Mouse (Mus musculus): ENCODE results near the gene Ankzf1. TPM values are rescaled to one million over a fixed set of nuclear protein-coding genes. Genes with fewer than 3 reads are reported as not detected.

The Ankzf1 gene
- polyA plus RNA-seq, 1 experiment = 11.4 TPM

DNA sequence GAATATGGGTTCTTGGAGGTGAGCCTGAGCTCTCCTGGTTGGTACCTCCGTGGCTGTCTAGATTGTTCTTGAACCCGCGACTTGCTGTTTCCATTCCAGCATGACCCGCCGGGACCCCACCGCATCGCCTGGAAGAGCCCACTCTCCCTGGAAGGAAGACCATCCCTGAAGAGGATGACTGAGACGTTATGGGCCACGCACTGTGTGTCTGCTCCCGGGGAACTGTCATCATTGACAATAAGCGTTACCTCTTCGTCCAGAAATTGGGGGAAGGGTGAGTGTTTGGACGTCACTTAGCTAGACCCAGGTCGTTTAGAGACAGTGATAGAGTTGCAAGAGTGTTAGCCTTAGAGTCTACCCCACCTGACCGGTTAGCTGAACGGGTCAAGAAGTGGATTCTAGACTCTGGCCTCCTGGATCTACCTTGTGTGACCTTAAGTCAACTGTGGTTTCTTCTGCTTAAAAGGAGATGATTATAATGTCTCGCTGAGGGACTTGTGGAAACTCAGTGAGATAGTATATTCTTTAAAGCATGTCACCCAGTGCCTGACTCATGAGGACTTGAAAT, 19.3 kb downstream of the Ankzf1 start:
- peaks cover 30% of the 10 kb centered on the region for H3K79me2 ChIP-seq (ENCODE audit: control insufficient read depth, insufficient read depth)
- TF ChIP-seq E2F4 (IDR thresholded peaks at IDR 0.05; ENCODE audit: insufficient read depth) (no peak), POLR2AphosphoS2 (IDR thresholded peaks at IDR 0.05; ENCODE audit: insufficient read length, low read depth) (peak; percentile 56)
- H3K36me3 ChIP-seq (ENCODE audit: control insufficient read depth, insufficient read depth) = peaks cover 22% of the 10 kb centered on the region
- H3K4me2 ChIP-seq (ENCODE audit: low read depth) = peak overlapping the region; percentile 94
- H3K4me3 ChIP-seq = peak overlapping the region; percentile 88
- peak overlapping the region; percentile 64 for H3ac ChIP-seq (ENCODE audit: control insufficient read depth, insufficient read length)
- H3K27me3 ChIP-seq (ENCODE audit: control insufficient read depth, insufficient read depth, insufficient read length) = no peaks in the 10 kb centered on the region

DNA sequence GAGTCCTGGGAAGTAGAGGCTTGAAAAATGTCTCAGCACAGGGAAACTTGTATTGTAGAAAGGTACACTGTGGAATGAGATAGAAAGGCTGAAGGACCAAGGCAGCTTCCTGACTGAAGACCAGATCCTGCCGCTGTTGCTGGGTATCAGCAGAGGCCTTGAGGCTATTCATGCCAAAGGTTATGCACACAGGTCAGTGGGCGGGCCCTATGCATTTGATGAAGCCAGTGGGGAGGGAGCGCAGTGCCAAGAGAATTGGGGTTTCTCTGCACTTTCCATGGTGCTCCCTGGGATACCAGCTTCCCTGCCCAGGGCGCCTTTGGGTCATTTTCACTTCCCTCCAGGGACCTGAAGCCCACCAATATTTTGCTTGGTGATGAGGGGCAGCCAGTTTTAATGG, 20.6 kb downstream of the Ankzf1 start:
- TF ChIP-seq POLR2AphosphoS2 (IDR thresholded peaks at IDR 0.05; ENCODE audit: insufficient read length, low read depth) = peak; percentile 21
- no peak for TF ChIP-seq MAX (IDR thresholded peaks at IDR 0.05; ENCODE audit: low read depth)
- TF ChIP-seq USF1 (IDR thresholded peaks at IDR 0.05; ENCODE audit: low read depth) = no peak
- Histone ChIP-seq H3K79me2 (ENCODE audit: control insufficient read depth, insufficient read depth) (peaks cover 40% of the 10 kb centered on the region), H3K4me3 (peak overlapping the region; percentile 88), H3K36me3 (ENCODE audit: control insufficient read depth, insufficient read depth) (peaks cover 22% of the 10 kb centered on the region), H3K4me2 (ENCODE audit: low read depth) (peak overlapping the region; percentile 94), H3ac (ENCODE audit: control insufficient read depth, insufficient read length) (no peak overlapping the region), H3K27me3 (ENCODE audit: control insufficient read depth, insufficient read depth, insufficient read length) (no peaks in the 10 kb centered on the region)

DNA sequence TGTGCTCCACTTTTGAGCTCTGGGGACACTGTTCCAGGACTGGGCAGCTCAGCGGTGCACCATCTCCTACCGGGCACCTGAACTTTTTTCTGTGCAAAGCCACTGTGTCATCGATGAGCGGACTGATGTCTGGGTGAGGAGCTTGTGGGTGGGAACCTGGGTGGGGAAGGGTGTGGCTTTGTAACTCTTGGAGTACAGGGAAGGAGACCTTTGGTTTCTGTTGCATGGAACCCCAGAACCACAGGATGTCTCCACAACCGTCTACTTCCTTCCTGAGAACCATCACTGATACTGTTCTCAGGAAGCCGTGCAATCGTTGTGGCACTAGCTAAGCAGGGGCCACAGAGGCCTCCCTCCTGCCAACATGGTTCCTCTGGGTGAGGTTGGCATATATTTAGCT, 21.1 kb downstream of the Ankzf1 start:
- H3K36me3 ChIP-seq (ENCODE audit: control insufficient read depth, insufficient read depth) = peaks cover 22% of the 10 kb centered on the region
- TF ChIP-seq USF1 (IDR thresholded peaks at IDR 0.05; ENCODE audit: low read depth) (no peak), POLR2A (IDR thresholded peaks at IDR 0.05; ENCODE audit: insufficient read length, low read depth) (no peak), POLR2AphosphoS2 (IDR thresholded peaks at IDR 0.05; ENCODE audit: insufficient read length, low read depth) (no peak), TCF3 (IDR thresholded peaks at IDR 0.05; ENCODE audit: insufficient read length, low read depth) (no peak), TCF12 (IDR thresholded peaks at IDR 0.05; ENCODE audit: insufficient read depth, poor library complexity, severe bottlenecking) (no peak)
- no peak overlapping the region for H3K4me2 ChIP-seq (ENCODE audit: low read depth)
- no peaks in the 10 kb centered on the region for H3K27me3 ChIP-seq (ENCODE audit: control insufficient read depth, insufficient read depth, insufficient read length)
- no peak overlapping the region for H3K4me3 ChIP-seq
- H3K79me2 ChIP-seq (ENCODE audit: control insufficient read depth, insufficient read depth) = peaks cover 46% of the 10 kb centered on the region
- H3ac ChIP-seq (ENCODE audit: control insufficient read depth, insufficient read length) = no peak overlapping the region

DNA sequence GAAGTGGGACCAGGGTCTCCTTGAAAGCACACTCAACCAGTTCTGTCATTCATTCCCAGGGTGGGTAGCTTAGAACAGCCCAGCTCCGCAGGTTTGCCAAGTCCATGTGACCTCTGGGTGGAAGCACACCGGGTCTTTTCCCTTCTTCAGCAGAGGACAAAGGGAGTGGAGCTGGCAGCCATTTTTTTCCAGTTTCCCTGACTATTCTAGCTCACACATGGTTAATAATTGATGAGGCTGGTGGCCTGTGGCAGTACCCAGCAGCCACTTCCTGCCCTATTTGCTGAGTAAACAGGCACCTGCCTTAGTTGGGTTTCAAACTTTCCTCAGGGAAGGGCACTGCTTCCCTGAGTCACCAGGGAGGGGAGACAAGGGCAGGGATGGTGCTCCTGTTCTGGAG, 22.5 kb downstream of the Ankzf1 start:
- H3K4me3 ChIP-seq = no peak overlapping the region
- TF ChIP-seq POLR2AphosphoS2 (IDR thresholded peaks at IDR 0.05; ENCODE audit: insufficient read length, low read depth) (peak; percentile 5), SRF (IDR thresholded peaks at IDR 0.05; ENCODE audit: control insufficient read depth, insufficient read length, low read depth) (no peak)
- peak overlapping the region; percentile 95 for H3K4me2 ChIP-seq (ENCODE audit: low read depth)
- no peaks in the 10 kb centered on the region for H3K27me3 ChIP-seq (ENCODE audit: control insufficient read depth, insufficient read depth, insufficient read length)
- peaks cover 22% of the 10 kb centered on the region for H3K36me3 ChIP-seq (ENCODE audit: control insufficient read depth, insufficient read depth)
- peaks cover 46% of the 10 kb centered on the region for H3K79me2 ChIP-seq (ENCODE audit: control insufficient read depth, insufficient read depth)
- no peak overlapping the region for H3ac ChIP-seq (ENCODE audit: control insufficient read depth, insufficient read length)

DNA sequence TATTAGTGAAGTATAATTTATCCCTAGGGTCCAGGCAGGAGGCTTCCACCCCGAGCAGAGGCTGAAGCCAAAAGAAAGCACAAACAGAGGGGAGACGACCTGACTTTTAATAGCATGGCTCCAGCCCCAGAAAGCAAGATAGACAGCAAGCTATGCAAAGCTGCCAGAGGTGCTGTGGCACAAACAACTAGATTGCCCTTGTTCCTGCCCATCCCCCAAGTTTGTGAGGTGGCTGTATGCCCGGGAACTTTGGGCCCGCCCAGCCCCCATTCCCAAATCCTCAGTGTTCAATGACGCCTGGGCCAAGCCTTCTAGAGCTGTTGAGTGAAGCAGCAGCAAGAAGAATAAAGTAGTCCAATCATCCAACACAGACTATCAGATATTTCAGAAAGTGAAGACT, 22.9 kb downstream of the Ankzf1 start:
- Histone ChIP-seq H3K27me3 (ENCODE audit: control insufficient read depth, insufficient read depth, insufficient read length) (no peaks in the 10 kb centered on the region), H3K4me3 (no peak overlapping the region), H3K79me2 (ENCODE audit: control insufficient read depth, insufficient read depth) (peaks cover 46% of the 10 kb centered on the region), H3K4me2 (ENCODE audit: low read depth) (peak overlapping the region; percentile 95), H3K36me3 (ENCODE audit: control insufficient read depth, insufficient read depth) (peaks cover 22% of the 10 kb centered on the region), H3ac (ENCODE audit: control insufficient read depth, insufficient read length) (no peak overlapping the region)
- no peak for TF ChIP-seq POLR2AphosphoS2 (IDR thresholded peaks at IDR 0.05; ENCODE audit: insufficient read length, low read depth)
- TF ChIP-seq MYOG (IDR thresholded peaks at IDR 0.05; ENCODE audit: control insufficient read depth in 1 of 3, insufficient read depth in 1 of 3, insufficient read length in 2 of 3, low read depth in 2 of 3) = no peak
- no peak for TF ChIP-seq CEBPB (IDR thresholded peaks at IDR 0.05; ENCODE audit: insufficient read depth, poor library complexity, severe bottlenecking)
- TF ChIP-seq REST (IDR thresholded peaks at IDR 0.05; ENCODE audit: insufficient read depth, insufficient read length) = no peak
- TF ChIP-seq TCF12 (IDR thresholded peaks at IDR 0.05; ENCODE audit: insufficient read depth, poor library complexity, severe bottlenecking) = no peak
- no peak for TF ChIP-seq SRF (IDR thresholded peaks at IDR 0.05; ENCODE audit: control insufficient read depth, insufficient read length, low read depth)
- TF ChIP-seq E2F4 (IDR thresholded peaks at IDR 0.05; ENCODE audit: insufficient read depth) = no peak
- TF ChIP-seq MAX (IDR thresholded peaks at IDR 0.05; ENCODE audit: low read depth) = no peak
- no peak for TF ChIP-seq USF1 (IDR thresholded peaks at IDR 0.05; ENCODE audit: low read depth)
- TF ChIP-seq TCF3 (IDR thresholded peaks at IDR 0.05; ENCODE audit: insufficient read length, low read depth) = no peak
- TF ChIP-seq POLR2A (IDR thresholded peaks at IDR 0.05; ENCODE audit: insufficient read length, low read depth) = no peak
- TF ChIP-seq MYOD1 (IDR thresholded peaks at IDR 0.05; ENCODE audit: control insufficient read depth in 1 of 3, insufficient read length in 2 of 3, low read depth in 2 of 3) = no peak

DNA sequence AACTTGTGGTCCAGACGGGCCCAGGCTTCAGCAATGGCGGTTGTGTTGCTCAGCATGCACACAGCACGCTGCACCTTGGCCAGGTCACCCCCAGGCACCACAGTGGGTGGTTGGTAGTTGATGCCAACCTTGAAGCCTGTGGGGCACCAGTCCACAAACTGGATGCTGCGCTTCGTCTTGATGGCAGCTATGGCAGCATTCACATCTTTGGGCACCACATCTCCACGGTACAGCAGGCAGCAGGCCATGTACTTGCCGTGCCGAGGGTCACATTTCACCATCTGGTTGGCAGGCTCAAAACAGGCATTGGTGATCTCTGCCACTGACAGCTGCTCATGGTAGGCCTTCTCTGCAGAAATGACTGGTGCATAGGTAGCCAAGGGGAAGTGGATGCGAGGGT, 23.8 kb downstream of the Ankzf1 start:
- H3K4me3 ChIP-seq = no peak overlapping the region
- peaks cover 22% of the 10 kb centered on the region for H3K36me3 ChIP-seq (ENCODE audit: control insufficient read depth, insufficient read depth)
- peak in 1 of 3 experiments; percentile 27 for TF ChIP-seq MYOG (IDR thresholded peaks at IDR 0.05; ENCODE audit: control insufficient read depth in 1 of 3, insufficient read depth in 1 of 3, insufficient read length in 2 of 3, low read depth in 2 of 3)
- TF ChIP-seq MYOD1 (IDR thresholded peaks at IDR 0.05; ENCODE audit: control insufficient read depth in 1 of 3, insufficient read length in 2 of 3, low read depth in 2 of 3) = peak in 1 of 3 experiments; percentile 51
- TF ChIP-seq POLR2A (IDR thresholded peaks at IDR 0.05; ENCODE audit: insufficient read length, low read depth) = peak; percentile 28
- peak; percentile 83 for TF ChIP-seq POLR2AphosphoS2 (IDR thresholded peaks at IDR 0.05; ENCODE audit: insufficient read length, low read depth)
- no peak for TF ChIP-seq TCF3 (IDR thresholded peaks at IDR 0.05; ENCODE audit: insufficient read length, low read depth)
- TF ChIP-seq E2F4 (IDR thresholded peaks at IDR 0.05; ENCODE audit: insufficient read depth) = no peak
- peaks cover 45% of the 10 kb centered on the region for H3K79me2 ChIP-seq (ENCODE audit: control insufficient read depth, insufficient read depth)
- no peaks in the 10 kb centered on the region for H3K27me3 ChIP-seq (ENCODE audit: control insufficient read depth, insufficient read depth, insufficient read length)
- H3ac ChIP-seq (ENCODE audit: control insufficient read depth, insufficient read length) = no peak overlapping the region
- H3K4me2 ChIP-seq (ENCODE audit: low read depth) = peak overlapping the region; percentile 95

Measured in myocyte (in vitro differentiated cells).